Mouse (Mus musculus) MEL (cell line): Measurements from ENCODE around the gene Hdhd3. TPM values are rescaled to one million over a fixed set of nuclear protein-coding genes. Genes with fewer than 3 reads are reported as not detected.

ENCODE experiments used
- DNase-seq: peaks from one replicate; pipeline ENCODE4 v3.0.0; 2011; ENCODE audit warnings: low read depth, low spot score
- H3K27ac ChIP-seq: 2 replicates; pipeline ENCODE4 v1.5.1; 2012; ENCODE audit warnings: low read depth, mild to moderate bottlenecking, control low read depth, low read length, moderate library complexity; ENCODE audit not compliant: control insufficient read depth
- H3K27me3 ChIP-seq, 2 experiments: fragments of 150-350 bp in 1 of 2; sonication (generic) in 1 of 2; 2 replicates each; pipeline ENCODE4 v1.6.1; 2012; ENCODE audit warnings: low read length in 2 of 2, mild to moderate bottlenecking in 2 of 2, improper control_type of control experiment in 1 of 2, moderate library complexity in 1 of 2; ENCODE audit not compliant: insufficient read depth in 2 of 2, control insufficient read depth in 1 of 2
- H3K36me3 ChIP-seq, 2 experiments: 2 replicates each; pipeline ENCODE4 v1.6.1; 2012 to 2014; ENCODE audit warnings: low read length in 2 of 2, improper control_type of control experiment in 1 of 2, inconsistent platforms in 1 of 2, mild to moderate bottlenecking in 1 of 2; ENCODE audit not compliant: insufficient read depth in 2 of 2, control insufficient read depth in 1 of 2
- H3K4me1 ChIP-seq, 2 experiments: fragments of 150-350 bp in 1 of 2; sonication (generic) in 1 of 2; 2 replicates each; pipeline ENCODE4 v1.6.1; 2012; ENCODE audit warnings: low read length in 2 of 2, improper control_type of control experiment in 1 of 2, mild to moderate bottlenecking in 1 of 2; ENCODE audit not compliant: insufficient read depth in 2 of 2, control insufficient read depth in 1 of 2
- H3K4me3 ChIP-seq, 2 experiments: fragments of 150-350 bp in 1 of 2; sonication (generic) in 1 of 2; 2 replicates each; pipeline ENCODE4 v1.5.1; 2012; ENCODE audit warnings: low read depth in 2 of 2, low read length in 2 of 2, mild to moderate bottlenecking in 2 of 2, moderate library complexity in 2 of 2, control low read depth in 1 of 2, improper control_type of control experiment in 1 of 2; ENCODE audit not compliant: control insufficient read depth in 1 of 2, insufficient read depth in 1 of 2
- H3K79me2 ChIP-seq: 2 replicates; pipeline ENCODE4 v1.6.1; 2012; ENCODE audit warnings: mild to moderate bottlenecking, low read length, moderate library complexity; ENCODE audit not compliant: control insufficient read depth, poor library complexity, insufficient read depth
- H3K9ac ChIP-seq: 2 replicates; pipeline ENCODE4 v1.6.1; 2012; ENCODE audit warnings: low read depth, mild to moderate bottlenecking, control low read depth, low read length, moderate library complexity; ENCODE audit not compliant: control insufficient read depth, poor library complexity, severe bottlenecking
- H3K9me3 ChIP-seq: fragments of 150-350 bp; sonication (generic); replicated peaks from 2 replicates; pipeline ENCODE4 v1.6.1; 2012; ENCODE audit warnings: mild to moderate bottlenecking, low read length, improper control_type of control experiment, moderate library complexity; ENCODE audit not compliant: insufficient read depth
- CHD1 ChIP-seq: IDR thresholded peaks from 2 replicates; pipeline ENCODE4 v1.6.1; 2012; ENCODE audit warnings: low read depth, mild to moderate bottlenecking, inconsistent platforms, low read length, improper control_type of control experiment
- CTCF ChIP-seq, 3 experiments: IDR thresholded peaks in 2 of 3; conservative IDR thresholded peaks in 1 of 3; 2 replicates each; pipeline ENCODE4 v1.5.1; 2011 to 2012; ENCODE audit warnings: low read length in 3 of 3, low read depth in 2 of 3, mild to moderate bottlenecking in 2 of 3, improper control_type of control experiment in 1 of 3, inconsistent platforms in 1 of 3, mixed read lengths in 1 of 3, moderate library complexity in 1 of 3; ENCODE audit not compliant: control insufficient read depth in 1 of 3, insufficient read depth in 1 of 3, poor library complexity in 1 of 3, severe bottlenecking in 1 of 3
- GABPA ChIP-seq: IDR thresholded peaks from 2 replicates; pipeline ENCODE4 v1.6.1; 2012; ENCODE audit warnings: low read depth, mild to moderate bottlenecking, inconsistent platforms, low read length, improper control_type of control experiment, moderate library complexity
- MAZ ChIP-seq: IDR thresholded peaks from 2 replicates; pipeline ENCODE4 v1.6.1; 2012; ENCODE audit warnings: low read depth, mild to moderate bottlenecking, inconsistent platforms, low read length, improper control_type of control experiment
- MEF2A ChIP-seq: IDR thresholded peaks from 2 replicates; pipeline ENCODE4 v1.6.1; 2014; ENCODE audit warnings: low read depth, mild to moderate bottlenecking, inconsistent platforms, low read length, improper control_type of control experiment; ENCODE audit not compliant: poor library complexity, insufficient replicate concordance, severe bottlenecking; ENCODE audit errors: extremely low read depth
- MYC ChIP-seq: IDR thresholded peaks from 2 replicates; pipeline ENCODE4 v1.6.1; 2011; ENCODE audit warnings: low read depth, mild to moderate bottlenecking, low read length, improper control_type of control experiment, moderate library complexity
- NELFE ChIP-seq: IDR thresholded peaks from 2 replicates; pipeline ENCODE4 v1.6.1; 2011; ENCODE audit warnings: low read depth, low read length, improper control_type of control experiment
- NRF1 ChIP-seq: IDR thresholded peaks from 2 replicates; pipeline ENCODE4 v1.6.1; 2014; ENCODE audit warnings: low read depth, mild to moderate bottlenecking, inconsistent platforms, low read length, improper control_type of control experiment, moderate library complexity; ENCODE audit not compliant: poor library complexity, insufficient read depth, severe bottlenecking
- POLR2A ChIP-seq, 2 experiments: IDR thresholded peaks; 2 replicates each; pipeline ENCODE4 v1.6.1; 2011 to 2012; ENCODE audit warnings: low read length in 2 of 2, mild to moderate bottlenecking in 2 of 2, control low read depth in 1 of 2, improper control_type of control experiment in 1 of 2, low read depth in 1 of 2, moderate library complexity in 1 of 2; ENCODE audit not compliant: control insufficient read depth in 1 of 2, insufficient read depth in 1 of 2, poor library complexity in 1 of 2
- POLR2AphosphoS2 ChIP-seq: IDR thresholded peaks from 2 replicates; pipeline ENCODE4 v1.6.1; 2011; ENCODE audit warnings: low read length, improper control_type of control experiment
- RAD21 ChIP-seq: IDR thresholded peaks from 2 replicates; pipeline ENCODE4 v1.6.1; 2011; ENCODE audit warnings: mild to moderate bottlenecking, low read depth, low read length, improper control_type of control experiment
- RCOR1 ChIP-seq: IDR thresholded peaks from 2 replicates; pipeline ENCODE4 v1.6.1; 2012; ENCODE audit warnings: low read depth, mild to moderate bottlenecking, inconsistent platforms, low read length, improper control_type of control experiment
- TCF12 ChIP-seq: IDR thresholded peaks from 2 replicates; pipeline ENCODE4 v1.6.1; 2014; ENCODE audit warnings: low read depth, mild to moderate bottlenecking, inconsistent platforms, low read length, improper control_type of control experiment, moderate library complexity
- ZC3H11A ChIP-seq: IDR thresholded peaks from 2 replicates; pipeline ENCODE4 v1.6.1; 2012; ENCODE audit warnings: low read depth, mild to moderate bottlenecking, inconsistent platforms, low read length, improper control_type of control experiment
- ZKSCAN1 ChIP-seq: IDR thresholded peaks from 2 replicates; pipeline ENCODE4 v1.6.1; 2012; ENCODE audit warnings: low read depth, mild to moderate bottlenecking, inconsistent platforms, low read length, improper control_type of control experiment, moderate library complexity
- polyA plus RNA-seq, 2 experiments: library from polyadenylated mRNA; stranded (reverse) in 1 of 2; unstranded in 1 of 2; fragments of >175 nt in 1 of 2; fragments of >200 nt in 1 of 2; gene quantifications; 2 replicates each; pipeline versions ENCODE4 v1.2.1 to v1.2.4; 2012; ENCODE audit warnings: low replicate concordance in 2 of 2, low read depth in 1 of 2; ENCODE audit not compliant: insufficient read length in 2 of 2, insufficient read depth in 1 of 2, missing spikeins in 1 of 2
- total RNA-seq: library from RNA; depleted of rRNA; stranded (reverse); fragments of 300-350 nt; gene quantifications from 2 replicates; pipeline ENCODE4 v1.2.3, GENCODE M21; 2012

The Hdhd3 gene
- total and polyA plus RNA-seq, 3 experiments, result 3.5 to 6.0 TPM; not detected in 1

GRCm38 (mm10) chr4:62517538-62518415 is 14.5 kb upstream of the Hdhd3 start:
- Histone ChIP-seq H3K9ac (peak overlapping the region; percentile 92), H3K9me3 (no peaks in the 10 kb centered on the region), H3K4me3 (peak overlapping the region; percentile 74 to 83), H3K27me3 (no peaks in the 10 kb centered on the region), H3K4me1 (peaks cover 51 to 54% of the 10 kb centered on the region in 2 experiments), H3K36me3 (peaks cover 2 to 58% of the 10 kb centered on the region in 2 experiments; a peak in 2 of 4 replicates), H3K27ac (peak overlapping the region; percentile 80), H3K79me2 (peaks cover 31% of the 10 kb centered on the region)
- peak in 1 of 3 experiments; percentile 19; a peak in 1 of 6 replicates for TF ChIP-seq CTCF (IDR thresholded peaks at IDR 0.05 in 2 of 3, conservative IDR thresholded peaks at IDR 0.05 in 1 of 3; ENCODE audit: control insufficient read depth in 1 of 3, insufficient read depth in 1 of 3, low read depth in 2 of 3, low read length in 3 of 3, poor library complexity in 1 of 3, severe bottlenecking in 1 of 3)
- TF ChIP-seq POLR2AphosphoS2, result no peak
- no peak for TF ChIP-seq MAZ
- peak; percentile 83 for DNase-seq

- H3K4me3 ChIP-seq, result peak overlapping the region; percentile 74 to 83
- peaks cover 4 to 58% of the 10 kb centered on the region in 2 experiments; a peak in 3 of 4 replicates for H3K36me3 ChIP-seq
- H3K27me3 ChIP-seq, result no peaks in the 10 kb centered on the region
- H3K79me2 ChIP-seq, result peaks cover 31% of the 10 kb centered on the region
- DNase-seq, result peak; percentile 83
- peak overlapping the region; percentile 92 for H3K9ac ChIP-seq
- H3K27ac ChIP-seq, result peak overlapping the region; percentile 80
- no peaks in the 10 kb centered on the region for H3K9me3 ChIP-seq
- TF ChIP-seq NELFE (no peak), ZC3H11A (no peak), NRF1 (no peak), RAD21 (no peak), CHD1 (no peak), POLR2A (IDR thresholded peaks at IDR 0.05; ENCODE audit: control insufficient read depth in 1 of 2, insufficient read depth in 1 of 2, low read depth in 1 of 2, low read length in 2 of 2, poor library complexity in 1 of 2) (no peak), RCOR1 (no peak), ZKSCAN1 (no peak), MYC (no peak), MAZ (no peak), MEF2A (no peak), TCF12 (no peak), GABPA (no peak)
- H3K4me1 ChIP-seq, result peaks cover 51 to 54% of the 10 kb centered on the region in 2 experiments
These were observed 13.8 kb upstream of the Hdhd3 start for GRCm38 (mm10) chr4:62517046-62517445.
